Mouse (Mus musculus) embryonic fibroblast, embryonic 13.5 days (primary cell): ENCODE measurements around the gene Rnf17. TPM values are rescaled to one million over a fixed set of nuclear protein-coding genes. Genes with fewer than 3 reads are reported as not detected.

Experiments used
- H3K27ac ChIP-seq: 2 replicates; pipeline ENCODE4 v1.5.1; 2012; ENCODE audit warnings: low read length, control low read depth, inconsistent platforms; ENCODE audit not compliant: insufficient read depth
- H3K4me1 ChIP-seq: 2 replicates; pipeline ENCODE4 v1.6.1; 2011; ENCODE audit warnings: low read length; ENCODE audit not compliant: control insufficient read depth, insufficient read depth
- H3K4me3 ChIP-seq: 2 replicates; pipeline ENCODE4 v1.5.1; 2011; ENCODE audit warnings: mild to moderate bottlenecking, control low read depth, low read length; ENCODE audit not compliant: insufficient read depth
- CTCF ChIP-seq: IDR thresholded peaks from 2 replicates; pipeline ENCODE4 v1.5.1; 2011; ENCODE audit warnings: mild to moderate bottlenecking, control low read depth, low read length, moderate library complexity, borderline replicate concordance; ENCODE audit not compliant: insufficient read depth
- POLR2A ChIP-seq: IDR thresholded peaks from 2 replicates; pipeline ENCODE4 v1.6.1; 2011; ENCODE audit warnings: low read depth, mild to moderate bottlenecking, control low read depth, low read length, moderate library complexity
- polyA plus RNA-seq: library from polyadenylated mRNA; stranded (reverse); fragments of >200 nt; gene quantifications from 2 replicates; pipeline ENCODE4 v1.2.4, GENCODE M21; 2011; ENCODE audit warnings: low read depth; ENCODE audit not compliant: missing spikeins, insufficient read length

The Rnf17 gene
- polyA plus RNA-seq, 1 experiment: 1.9 TPM

- H3K4me1 ChIP-seq: no peaks in the 10 kb centered on the region
These were observed 24.6 kb upstream of the Rnf17 start for GRCm38 (mm10) chr14:56377745-56378144.

GRCm38 (mm10) chr14:56379336-56379735 is 23.0 kb upstream of the Rnf17 start:
- TF ChIP-seq CTCF: no peak
- TF ChIP-seq POLR2A: no peak

More at GRCm38 (mm10) chr14:56377745-56378144, 24.6 kb upstream of the Rnf17 start:
- no peak overlapping the region for H3K4me3 ChIP-seq
- no peak overlapping the region for H3K27ac ChIP-seq
- no peak for TF ChIP-seq POLR2A
- TF ChIP-seq CTCF: no peak

GRCm38 (mm10) chr14:56382366-56382765 is 20.0 kb upstream of the Rnf17 start:
- H3K27ac ChIP-seq: no peak overlapping the region
- H3K4me3 ChIP-seq: no peak overlapping the region
- TF ChIP-seq POLR2A: no peak
- TF ChIP-seq CTCF: no peak
- H3K4me1 ChIP-seq: no peaks in the 10 kb centered on the region

More at GRCm38 (mm10) chr14:56379336-56379735, 23.0 kb upstream of the Rnf17 start:
- H3K4me3 ChIP-seq: no peak overlapping the region
- H3K4me1 ChIP-seq: no peaks in the 10 kb centered on the region
- H3K27ac ChIP-seq: no peak overlapping the region

GRCm38 (mm10) chr14:56390247-56390646 is 12.1 kb upstream of the Rnf17 start:
- TF ChIP-seq POLR2A (no peak), CTCF (no peak)
- Histone ChIP-seq H3K4me1 (no peaks in the 10 kb centered on the region), H3K27ac (no peak overlapping the region), H3K4me3 (no peak overlapping the region)

- Histone ChIP-seq H3K4me1 (no peaks in the 10 kb centered on the region), H3K4me3 (no peak overlapping the region), H3K27ac (no peak overlapping the region)
- no peak for TF ChIP-seq POLR2A
- TF ChIP-seq CTCF: no peak
These were observed 8.6 kb upstream of the Rnf17 start for GRCm38 (mm10) chr14:56393704-56394312.

GRCm38 (mm10) chr14:56398001-56398400 is 4.4 kb upstream of the Rnf17 start:
- H3K27ac ChIP-seq: no peak overlapping the region
- H3K4me1 ChIP-seq: no peaks in the 10 kb centered on the region
- no peak overlapping the region for H3K4me3 ChIP-seq
- TF ChIP-seq CTCF (0 out of 2 replicates have a peak, but pooled peaks have one; percentile 7), POLR2A (no peak)

GRCm38 (mm10) chr14:56403072-56403375 is 643 bp downstream of the Rnf17 start:
- Histone ChIP-seq H3K4me3 (no peak overlapping the region), H3K4me1 (no peaks in the 10 kb centered on the region), H3K27ac (no peak overlapping the region)
- TF ChIP-seq POLR2A: no peak
- TF ChIP-seq CTCF: no peak

- Histone ChIP-seq H3K4me1 (no peaks in the 10 kb centered on the region), H3K27ac (no peak overlapping the region), H3K4me3 (no peak overlapping the region)
- no peak for TF ChIP-seq POLR2A
- no peak for TF ChIP-seq CTCF
These were observed 59.7 kb downstream of the Rnf17 start for GRCm38 (mm10) chr14:56462090-56462489.

GRCm38 (mm10) chr14:56462729-56463128 is 60.3 kb downstream of the Rnf17 start:
- no peaks in the 10 kb centered on the region for H3K4me1 ChIP-seq
- TF ChIP-seq POLR2A: no peak
- no peak for TF ChIP-seq CTCF
- H3K4me3 ChIP-seq: no peak overlapping the region
- H3K27ac ChIP-seq: no peak overlapping the region

GRCm38 (mm10) chr14:56468145-56468544 is 65.8 kb downstream of the Rnf17 start:
- H3K4me1 ChIP-seq: no peaks in the 10 kb centered on the region
- TF ChIP-seq POLR2A (no peak), CTCF (no peak)
- no peak overlapping the region for H3K4me3 ChIP-seq
- H3K27ac ChIP-seq: no peak overlapping the region
